ENCODE assay signal across 13 mouse cellular contexts in the genomic region with DNA sequence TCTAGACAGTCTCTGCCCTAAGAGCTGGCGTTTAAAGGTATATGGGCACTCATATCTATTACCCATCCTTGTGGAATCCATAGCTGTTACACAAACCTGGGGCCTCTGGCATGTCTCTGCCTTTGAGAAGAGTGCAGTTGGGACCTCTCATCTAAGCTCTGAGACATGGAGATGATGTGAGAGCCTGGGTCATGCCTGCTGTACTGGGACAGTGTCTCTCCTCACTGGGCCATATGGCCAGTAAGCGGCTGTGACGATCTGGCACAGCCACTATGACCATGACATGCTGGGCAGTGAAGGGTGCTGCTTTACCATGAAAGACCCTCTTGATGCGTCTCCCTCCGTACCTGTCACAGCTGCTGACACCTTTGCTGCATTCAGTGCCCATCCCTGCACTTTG. TPM values are rescaled to one million over a fixed set of nuclear protein-coding genes. Genes with fewer than 3 reads are reported as not detected.
A peak's percentile ranks its signal among the peaks of the same experiment; 100 is the strongest.
ATAC-seq and TF ChIP-seq lines count a peak whose summit lies in the region.
"Had no signal": no experiment of that assay in that cellular context is flagged by ENCODE, and none has a peak within 500 bp of the region (broad histone marks: within the 10 kb centered on the region; RNA-seq: fewer than 3 reads in every experiment).

No protein-coding gene starts in this region.

- ATAC-seq in intestine, embryonic 16.5 days: peak; percentile 28
- ATAC-seq in intestine, embryonic 15.5 days: no peak
- no peak for ATAC-seq in intestine, postnatal 0 days
- ATAC-seq in kidney, embryonic 16.5 days (ENCODE audit: low FRiP score, low TSS enrichment): no peak
- ATAC-seq: forebrain, embryonic 13.5 days; forebrain, embryonic 15.5 days; forebrain, postnatal 0 days had no signal

- no peak overlapping the region; the same call in 1 of the 2 replicates for H3K27ac ChIP-seq in intestine, embryonic 16.5 days (ENCODE audit: low read length)
- no peak overlapping the region for H3K27ac ChIP-seq in intestine, embryonic 15.5 days
- H3K27ac ChIP-seq in intestine, postnatal 0 days (ENCODE audit: low read depth, low read length): peak overlapping the region; percentile 42; the same call in 1 of the 2 replicates
- H3K27ac ChIP-seq in small intestine, adult 2 months (ENCODE audit: insufficient read depth, low read depth, low read length): peak overlapping the region; percentile 93
- H3K27ac ChIP-seq in kidney, embryonic 16.5 days (ENCODE audit: low read length): no peak overlapping the region
- H3K27ac ChIP-seq: embryonic facial prominence, embryonic 13.5 days; embryonic facial prominence, embryonic 15.5 days; forebrain, embryonic 13.5 days; forebrain, embryonic 15.5 days had no signal

- TF ChIP-seq POLR2A in small intestine, adult 2 months (IDR thresholded peaks at IDR 0.05; ENCODE audit: low read depth, low read length): no peak

- H3K27me3 ChIP-seq in intestine, embryonic 16.5 days (replicated peaks; ENCODE audit: control insufficient read depth, insufficient read depth, low read length): no peaks in the 10 kb centered on the region
- no peaks in the 10 kb centered on the region for H3K27me3 ChIP-seq in intestine, embryonic 15.5 days (replicated peaks)
- H3K27me3 ChIP-seq in intestine, postnatal 0 days (replicated peaks; ENCODE audit: control insufficient read depth, insufficient read depth, low read length): no peaks in the 10 kb centered on the region
- no peaks in the 10 kb centered on the region for H3K27me3 ChIP-seq in small intestine, adult 2 months (ENCODE audit: control insufficient read depth, insufficient read depth, low read length)
- H3K27me3 ChIP-seq in kidney, embryonic 16.5 days (ENCODE audit: insufficient read depth, low read length): no peaks in the 10 kb centered on the region
- H3K27me3 ChIP-seq: embryonic facial prominence, embryonic 13.5 days; embryonic facial prominence, embryonic 15.5 days; forebrain, embryonic 13.5 days; forebrain, embryonic 15.5 days had no signal

- H3K4me2 ChIP-seq in intestine, embryonic 16.5 days (ENCODE audit: low read depth, low read length): no peak overlapping the region
- H3K4me2 ChIP-seq in intestine, embryonic 15.5 days (replicated peaks): no peak overlapping the region
- H3K4me2 ChIP-seq in intestine, postnatal 0 days (replicated peaks; ENCODE audit: low read depth): no peak overlapping the region; the same call in 1 of the 2 replicates
- no peak overlapping the region for H3K4me2 ChIP-seq in kidney, embryonic 16.5 days (replicated peaks; ENCODE audit: low read depth, low read length)
- H3K4me2 ChIP-seq: embryonic facial prominence, embryonic 13.5 days; embryonic facial prominence, embryonic 15.5 days; forebrain, embryonic 13.5 days; forebrain, embryonic 15.5 days had no signal

- H3K4me1 ChIP-seq in intestine, embryonic 16.5 days (ENCODE audit: control insufficient read depth, insufficient read depth, low read length): peaks cover 20% of the 10 kb centered on the region
- 0 out of 2 replicates have a peak, but pooled peaks cover 6% of the 10 kb centered on the region for H3K4me1 ChIP-seq in intestine, embryonic 15.5 days (replicated peaks)
- 0 out of 2 replicates have a peak, but pooled peaks cover 8% of the 10 kb centered on the region for H3K4me1 ChIP-seq in intestine, postnatal 0 days (replicated peaks; ENCODE audit: control insufficient read depth, insufficient read depth, low read length)
- H3K4me1 ChIP-seq in small intestine, adult 2 months (ENCODE audit: control insufficient read depth, insufficient read depth, insufficient read length, low read length): peaks cover 28% of the 10 kb centered on the region
- no peaks in the 10 kb centered on the region for H3K4me1 ChIP-seq in kidney, embryonic 16.5 days (ENCODE audit: insufficient read depth, low read length)
- H3K4me1 ChIP-seq: embryonic facial prominence, embryonic 13.5 days; embryonic facial prominence, embryonic 15.5 days; forebrain, embryonic 13.5 days; forebrain, embryonic 15.5 days had no signal

- no peaks in the 10 kb centered on the region for H3K9me3 ChIP-seq in intestine, embryonic 16.5 days (ENCODE audit: control insufficient read depth, low read length)
- no peaks in the 10 kb centered on the region for H3K9me3 ChIP-seq in intestine, embryonic 15.5 days
- no peaks in the 10 kb centered on the region for H3K9me3 ChIP-seq in intestine, postnatal 0 days (ENCODE audit: control insufficient read depth)
- H3K9me3 ChIP-seq in kidney, embryonic 16.5 days (ENCODE audit: low read length): no peaks in the 10 kb centered on the region
- H3K9me3 ChIP-seq: embryonic facial prominence, embryonic 13.5 days; embryonic facial prominence, embryonic 15.5 days; forebrain, embryonic 13.5 days; forebrain, embryonic 15.5 days had no signal

- no peak for TF ChIP-seq CTCF in intestine, postnatal 0 days (IDR thresholded peaks at IDR 0.05; ENCODE audit: low read depth)
- TF ChIP-seq CTCF in small intestine, adult 2 months (IDR thresholded peaks at IDR 0.05; ENCODE audit: extremely low read depth, insufficient read length, insufficient replicate concordance, low read depth, low read length): no peak

- WGBS in intestine, embryonic 16.5 days: 85% methylated on average over 5 of the region's 5 CpGs
- WGBS in intestine, embryonic 15.5 days: 88% methylated on average over 5 of the region's 5 CpGs
- WGBS in intestine, postnatal 0 days: 79% methylated on average over 5 of the region's 5 CpGs
- WGBS in small intestine, adult 2 months: 48% methylated on average over 5 of the region's 5 CpGs
- WGBS in kidney, embryonic 16.5 days: 90% methylated on average over 5 of the region's 5 CpGs

- H3K9ac ChIP-seq in intestine, embryonic 16.5 days (ENCODE audit: low read depth, low read length): no peak overlapping the region
- no peak overlapping the region for H3K9ac ChIP-seq in intestine, embryonic 15.5 days
- no peak overlapping the region for H3K9ac ChIP-seq in intestine, postnatal 0 days (ENCODE audit: low read depth, low read length)
- no peak overlapping the region for H3K9ac ChIP-seq in kidney, embryonic 16.5 days (replicated peaks; ENCODE audit: low read length)
- H3K9ac ChIP-seq: embryonic facial prominence, embryonic 13.5 days; embryonic facial prominence, embryonic 15.5 days; forebrain, embryonic 13.5 days; forebrain, embryonic 15.5 days; forebrain, postnatal 0 days had no signal

- no peak overlapping the region for H3K4me3 ChIP-seq in intestine, embryonic 16.5 days (ENCODE audit: low read length)
- H3K4me3 ChIP-seq in intestine, embryonic 15.5 days (replicated peaks): no peak overlapping the region
- H3K4me3 ChIP-seq in intestine, postnatal 0 days (ENCODE audit: low read depth, low read length): no peak overlapping the region
- H3K4me3 ChIP-seq in small intestine, adult 2 months (ENCODE audit: low read depth, low read length): no peak overlapping the region
- no peak overlapping the region for H3K4me3 ChIP-seq in kidney, embryonic 16.5 days (ENCODE audit: low read length)
- H3K4me3 ChIP-seq: embryonic facial prominence, embryonic 13.5 days; embryonic facial prominence, embryonic 15.5 days; erythroblast, embryonic 14.5 days; forebrain, embryonic 13.5 days; forebrain, embryonic 15.5 days had no signal

- no peaks in the 10 kb centered on the region for H3K36me3 ChIP-seq in intestine, embryonic 16.5 days (ENCODE audit: control insufficient read depth, insufficient read depth, low read length)
- H3K36me3 ChIP-seq in intestine, embryonic 15.5 days: no peaks in the 10 kb centered on the region
- no peaks in the 10 kb centered on the region for H3K36me3 ChIP-seq in intestine, postnatal 0 days (ENCODE audit: control insufficient read depth, insufficient read depth)
- H3K36me3 ChIP-seq in small intestine, adult 2 months (ENCODE audit: control insufficient read depth, insufficient read depth, low read length): no peaks in the 10 kb centered on the region
- H3K36me3 ChIP-seq in kidney, embryonic 16.5 days (ENCODE audit: insufficient read depth, low read length): peaks cover under 1% of the 10 kb centered on the region; the same call in 1 of the 2 replicates
- H3K36me3 ChIP-seq: embryonic facial prominence, embryonic 13.5 days had no signal

RNA-seq across cellular contexts. Expression of gene Ddx56, which starts 15.3 kb away (rescaled TPM):
- polyA plus RNA-seq in intestine, embryonic 16.5 days (2015; fragmentation: Nextera tagmentation; extraction: Ambion mirVana): 100 and 110 TPM in 2 replicates
- 100 and 106 TPM in 2 replicates for polyA plus RNA-seq in intestine, embryonic 15.5 days (2015; fragmentation: Nextera tagmentation; extraction: Ambion mirVana)
- polyA plus RNA-seq in intestine, postnatal 0 days (2015; fragmentation: Nextera tagmentation; extraction: Ambion mirVana): 36.3 and 39.7 TPM in 2 replicates
- polyA plus RNA-seq in small intestine, adult 2 months (2012; rRNA removed): 11.1 and 12.4 TPM in 2 replicates
- polyA plus RNA-seq in kidney, embryonic 16.5 days (2015; fragmentation: Nextera tagmentation; extraction: Ambion mirVana): 104 and 106 TPM in 2 replicates

RNA-seq across cellular contexts. Expression of gene Npc1l1, which starts 22.3 kb away (rescaled TPM):
- polyA plus RNA-seq in intestine, embryonic 16.5 days (2015; fragmentation: Nextera tagmentation; extraction: Ambion mirVana): 26.5 and 43.4 TPM in 2 replicates
- 10.3 and 13.8 TPM in 2 replicates for polyA plus RNA-seq in intestine, embryonic 15.5 days (2015; fragmentation: Nextera tagmentation; extraction: Ambion mirVana)
- 70.7 and 75.4 TPM in 2 replicates for polyA plus RNA-seq in intestine, postnatal 0 days (2015; fragmentation: Nextera tagmentation; extraction: Ambion mirVana)
- polyA plus RNA-seq in small intestine, adult 2 months (2012; rRNA removed): 161 and 819 TPM in 2 replicates
- 0.12 and 0.17 TPM in 2 replicates for polyA plus RNA-seq in kidney, embryonic 16.5 days (2015; fragmentation: Nextera tagmentation; extraction: Ambion mirVana)
- polyA plus RNA-seq: embryonic facial prominence, embryonic 11.5 days; erythroblast, embryonic 14.5 days; forebrain, embryonic 11.5 days; forebrain, postnatal 0 days had no signal

RNA-seq across cellular contexts. Expression of gene Tmed4, which starts 22.4 kb away (rescaled TPM):
- 165 and 177 TPM in 2 replicates for polyA plus RNA-seq in intestine, embryonic 16.5 days (2015; fragmentation: Nextera tagmentation; extraction: Ambion mirVana)
- 129 and 137 TPM in 2 replicates for polyA plus RNA-seq in intestine, embryonic 15.5 days (2015; fragmentation: Nextera tagmentation; extraction: Ambion mirVana)
- 198 and 203 TPM in 2 replicates for polyA plus RNA-seq in intestine, postnatal 0 days (2015; fragmentation: Nextera tagmentation; extraction: Ambion mirVana)
- 103 and 182 TPM in 2 replicates for polyA plus RNA-seq in small intestine, adult 2 months (2012; rRNA removed)
- polyA plus RNA-seq in kidney, embryonic 16.5 days (2015; fragmentation: Nextera tagmentation; extraction: Ambion mirVana): 155 and 158 TPM in 2 replicates

RNA-seq across cellular contexts. Expression of gene Ogdh, which starts 39.2 kb away (rescaled TPM):
- 171 and 189 TPM in 2 replicates for polyA plus RNA-seq in intestine, embryonic 16.5 days (2015; fragmentation: Nextera tagmentation; extraction: Ambion mirVana)
- 134 and 144 TPM in 2 replicates for polyA plus RNA-seq in intestine, embryonic 15.5 days (2015; fragmentation: Nextera tagmentation; extraction: Ambion mirVana)
- polyA plus RNA-seq in intestine, postnatal 0 days (2015; fragmentation: Nextera tagmentation; extraction: Ambion mirVana): 141 and 148 TPM in 2 replicates
- 164 and 346 TPM in 2 replicates for polyA plus RNA-seq in small intestine, adult 2 months (2012; rRNA removed)
- 155 and 157 TPM in 2 replicates for polyA plus RNA-seq in kidney, embryonic 16.5 days (2015; fragmentation: Nextera tagmentation; extraction: Ambion mirVana)

RNA-seq across cellular contexts. Expression of gene Nudcd3, which starts 52.0 kb away (rescaled TPM):
- 28.4 and 33.3 TPM in 2 replicates for polyA plus RNA-seq in intestine, embryonic 16.5 days (2015; fragmentation: Nextera tagmentation; extraction: Ambion mirVana)
- polyA plus RNA-seq in intestine, embryonic 15.5 days (2015; fragmentation: Nextera tagmentation; extraction: Ambion mirVana): 34.7 and 36.6 TPM in 2 replicates
- 17.2 and 20.0 TPM in 2 replicates for polyA plus RNA-seq in intestine, postnatal 0 days (2015; fragmentation: Nextera tagmentation; extraction: Ambion mirVana)
- polyA plus RNA-seq in small intestine, adult 2 months (2012; rRNA removed): 13.1 and 26.2 TPM in 2 replicates
- 39.2 and 40.6 TPM in 2 replicates for polyA plus RNA-seq in kidney, embryonic 16.5 days (2015; fragmentation: Nextera tagmentation; extraction: Ambion mirVana)

Comparison
In these comparisons a context has a peak if more than half of its experiments do, and no peak if none do; other contexts are left out.
1. H3K27ac ChIP-seq: peak in intestine, postnatal 0 days (single experiment) and small intestine, adult 2 months (single experiment); none in intestine, embryonic 16.5 days (single experiment), intestine, embryonic 15.5 days (single experiment) and kidney, embryonic 16.5 days (single experiment).